Mouse (Mus musculus): Measurements from ENCODE around the gene Enpp3. TPM values are rescaled to one million over a fixed set of nuclear protein-coding genes. Genes with fewer than 3 reads are reported as not detected.

Gene Enpp3
- polyA plus RNA-seq (2015; fragmentation: Nextera tagmentation; extraction: Ambion mirVana) = 151 and 152 TPM in 2 replicates

DNA sequence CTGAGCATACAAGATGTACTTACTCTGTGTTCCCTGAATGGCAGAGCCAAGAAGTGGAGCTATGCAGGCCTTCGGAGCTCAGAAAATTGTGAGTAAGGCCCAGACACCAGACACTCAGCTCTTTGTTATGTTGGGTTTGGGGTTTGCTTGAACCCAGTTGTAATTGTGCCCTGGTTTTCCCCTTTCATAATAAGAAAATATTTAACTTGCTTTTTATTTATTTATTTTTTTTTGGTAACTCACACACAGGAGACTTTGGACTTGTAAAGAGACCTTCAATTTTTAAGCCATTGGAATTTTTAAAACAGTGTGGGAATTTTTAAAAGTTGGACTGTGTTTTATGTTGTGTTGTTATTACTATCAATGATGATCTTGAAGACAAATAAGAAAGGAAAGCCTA, at the start of gene Enpp3:
TSS of gene Enpp3 (minus strand) at position 148 of the 400 bp plus-strand sequence.
- no peaks in the 10 kb centered on the region for H3K9me3 ChIP-seq (ENCODE audit: control insufficient read depth)
- TF ChIP-seq CTCF (IDR thresholded peaks at IDR 0.05; ENCODE audit: low read depth) = no peak
- no peak within 1 kb of the TSS for H3K9ac ChIP-seq (ENCODE audit: low read depth, low read length)
- WGBS = 83% methylated on average over 1 of the region's 1 CpGs
- no peaks in the 10 kb centered on the region for H3K36me3 ChIP-seq (ENCODE audit: control insufficient read depth, insufficient read depth)
- no peaks in the 10 kb centered on the region for H3K4me1 ChIP-seq (replicated peaks; ENCODE audit: control insufficient read depth, insufficient read depth, low read length)
- no peaks in the 10 kb centered on the region for H3K27me3 ChIP-seq (replicated peaks; ENCODE audit: control insufficient read depth, insufficient read depth, low read length)
- no peak for ATAC-seq
- no peak within 1 kb of the TSS for H3K4me3 ChIP-seq (ENCODE audit: low read depth, low read length)
- no peak within 1 kb of the TSS for H3K27ac ChIP-seq (ENCODE audit: low read depth, low read length)
- H3K4me2 ChIP-seq (replicated peaks; ENCODE audit: low read depth) = no peak within 1 kb of the TSS

DNA sequence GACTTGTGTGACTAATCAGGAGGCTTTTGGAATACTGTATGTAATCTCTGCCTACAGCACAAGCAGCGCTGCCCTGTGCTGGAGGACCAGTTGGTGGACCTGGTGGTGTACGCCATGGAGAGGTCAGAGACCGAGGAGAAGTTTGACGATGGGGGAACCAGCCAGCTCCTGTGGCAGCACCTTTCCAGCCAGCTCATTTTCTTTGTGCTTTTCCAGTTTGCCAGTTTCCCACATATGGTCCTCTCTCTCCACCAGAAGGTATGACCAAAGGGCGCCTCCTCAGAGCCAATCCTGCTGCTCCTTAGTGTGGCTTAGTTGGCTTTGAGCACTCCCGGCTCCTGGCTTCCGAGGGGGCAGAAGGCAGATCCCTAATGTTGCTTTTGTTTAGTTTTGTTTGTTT, 45.7 kb upstream of the Enpp3 start:
- H3K27ac ChIP-seq (ENCODE audit: low read depth, low read length) = no peak overlapping the region
- no peaks in the 10 kb centered on the region for H3K4me1 ChIP-seq (replicated peaks; ENCODE audit: control insufficient read depth, insufficient read depth, low read length)
- no peak overlapping the region for H3K4me3 ChIP-seq (ENCODE audit: low read depth, low read length)
- peaks cover 64% of the 10 kb centered on the region for H3K36me3 ChIP-seq (ENCODE audit: control insufficient read depth, insufficient read depth)
- no peak overlapping the region for H3K9ac ChIP-seq (ENCODE audit: low read depth, low read length)
- H3K27me3 ChIP-seq (replicated peaks; ENCODE audit: control insufficient read depth, insufficient read depth, low read length) = no peaks in the 10 kb centered on the region
- TF ChIP-seq CTCF (IDR thresholded peaks at IDR 0.05; ENCODE audit: low read depth) = no peak
- no peaks in the 10 kb centered on the region for H3K9me3 ChIP-seq (ENCODE audit: control insufficient read depth)
- H3K4me2 ChIP-seq (replicated peaks; ENCODE audit: low read depth) = no peak overlapping the region
- ATAC-seq = no peak
- WGBS = 95% methylated on average over 7 of the region's 7 CpGs

DNA sequence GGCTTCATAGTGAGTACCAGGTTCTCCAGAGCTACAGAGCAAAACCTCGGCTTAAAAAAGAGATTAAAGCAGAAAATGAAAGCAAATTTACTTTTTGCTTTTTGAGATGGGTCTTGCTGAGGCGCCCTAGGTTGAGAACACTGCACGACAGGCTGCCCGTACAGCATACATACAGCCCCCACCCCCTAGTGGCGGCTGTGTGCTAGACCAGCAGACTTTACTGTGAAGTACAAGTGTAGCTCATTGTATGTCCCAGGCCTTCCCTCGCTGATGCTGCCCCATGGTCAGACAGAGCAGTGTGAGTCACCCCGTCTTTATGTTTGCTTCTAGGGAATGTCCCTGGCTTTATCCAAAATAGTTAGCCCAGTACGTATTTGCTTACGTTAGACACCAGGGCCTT, 43.4 kb upstream of the Enpp3 start:
- Histone ChIP-seq H3K4me3 (ENCODE audit: low read depth, low read length) (no peak overlapping the region), H3K4me2 (replicated peaks; ENCODE audit: low read depth) (no peak overlapping the region), H3K9ac (ENCODE audit: low read depth, low read length) (no peak overlapping the region), H3K36me3 (ENCODE audit: control insufficient read depth, insufficient read depth) (peaks cover 67% of the 10 kb centered on the region), H3K9me3 (ENCODE audit: control insufficient read depth) (no peaks in the 10 kb centered on the region), H3K4me1 (replicated peaks; ENCODE audit: control insufficient read depth, insufficient read depth, low read length) (no peaks in the 10 kb centered on the region), H3K27me3 (replicated peaks; ENCODE audit: control insufficient read depth, insufficient read depth, low read length) (no peaks in the 10 kb centered on the region), H3K27ac (ENCODE audit: low read depth, low read length) (no peak overlapping the region)
- ATAC-seq = no peak
- peak; percentile 68 for TF ChIP-seq CTCF (IDR thresholded peaks at IDR 0.05; ENCODE audit: low read depth)
- 77% methylated on average over 9 of the region's 9 CpGs for WGBS

DNA sequence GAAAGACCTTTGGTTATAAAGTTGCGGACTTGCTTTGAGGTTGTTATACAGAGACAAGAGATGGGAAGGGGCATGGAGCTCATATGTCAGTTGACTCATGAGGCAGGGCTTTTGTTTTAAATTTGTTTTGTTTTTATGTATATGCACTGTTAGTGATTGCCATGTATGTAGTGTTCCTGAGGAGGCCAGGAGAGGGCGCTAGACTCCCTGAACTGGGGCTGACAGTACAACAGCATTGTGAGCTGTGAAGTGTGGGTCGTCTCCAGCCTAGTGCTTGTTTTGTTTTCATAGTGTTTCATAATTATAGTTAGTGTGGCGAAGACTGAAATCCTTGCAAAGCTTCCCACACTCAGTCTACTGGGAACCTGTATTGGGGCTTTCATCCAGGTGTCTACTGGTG, 31.0 kb upstream of the Enpp3 start:
- Histone ChIP-seq H3K36me3 (ENCODE audit: control insufficient read depth, insufficient read depth) (peaks cover 59% of the 10 kb centered on the region), H3K27ac (ENCODE audit: low read depth, low read length) (no peak overlapping the region), H3K9ac (ENCODE audit: low read depth, low read length) (no peak overlapping the region), H3K27me3 (replicated peaks; ENCODE audit: control insufficient read depth, insufficient read depth, low read length) (no peaks in the 10 kb centered on the region), H3K4me1 (replicated peaks; ENCODE audit: control insufficient read depth, insufficient read depth, low read length) (no peaks in the 10 kb centered on the region), H3K4me3 (ENCODE audit: low read depth, low read length) (no peak overlapping the region), H3K9me3 (ENCODE audit: control insufficient read depth) (no peaks in the 10 kb centered on the region), H3K4me2 (replicated peaks; ENCODE audit: low read depth) (no peak overlapping the region)
- 77% methylated on average over 4 of the region's 4 CpGs for WGBS
- no peak for ATAC-seq
- peak; percentile 55 for TF ChIP-seq CTCF (IDR thresholded peaks at IDR 0.05; ENCODE audit: low read depth)

DNA sequence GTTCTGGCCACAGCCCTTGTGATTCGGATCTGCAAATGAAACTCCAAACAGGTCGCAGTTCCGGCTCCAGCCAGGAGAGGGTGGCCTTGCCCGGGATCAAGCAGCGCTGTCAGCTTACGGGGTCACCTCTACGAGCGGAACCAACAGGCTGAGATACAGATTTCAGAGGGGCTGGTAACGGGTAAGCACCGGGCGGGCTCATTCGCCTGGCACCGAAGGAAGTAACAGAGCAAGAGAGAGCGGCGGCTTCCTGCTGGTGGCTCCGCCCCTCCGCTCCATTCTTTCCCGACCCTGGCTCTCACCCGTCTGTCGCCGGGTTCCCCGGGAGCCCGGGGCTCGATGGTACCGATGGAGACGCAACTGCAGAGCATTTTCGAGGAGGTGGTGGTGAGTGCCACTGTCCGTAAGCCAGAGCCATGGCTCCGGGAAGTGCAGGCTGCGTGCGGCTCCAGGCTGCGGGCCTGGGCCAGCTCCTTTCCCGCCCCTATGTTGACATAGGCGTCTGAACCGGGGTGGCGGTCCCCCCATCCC, 27.2 kb upstream of the Enpp3 start, which contains the start of gene Med23:
TSS of gene Med23 (plus strand) at position 227 of the 531 bp plus-strand sequence.
- under 1% methylated on average over 36 of the region's 36 CpGs for WGBS
- peak; percentile 98 for TF ChIP-seq CTCF (IDR thresholded peaks at IDR 0.05; ENCODE audit: low read depth)
- no peak within 1 kb of the TSS for H3K27ac ChIP-seq (ENCODE audit: low read depth, low read length)

DNA sequence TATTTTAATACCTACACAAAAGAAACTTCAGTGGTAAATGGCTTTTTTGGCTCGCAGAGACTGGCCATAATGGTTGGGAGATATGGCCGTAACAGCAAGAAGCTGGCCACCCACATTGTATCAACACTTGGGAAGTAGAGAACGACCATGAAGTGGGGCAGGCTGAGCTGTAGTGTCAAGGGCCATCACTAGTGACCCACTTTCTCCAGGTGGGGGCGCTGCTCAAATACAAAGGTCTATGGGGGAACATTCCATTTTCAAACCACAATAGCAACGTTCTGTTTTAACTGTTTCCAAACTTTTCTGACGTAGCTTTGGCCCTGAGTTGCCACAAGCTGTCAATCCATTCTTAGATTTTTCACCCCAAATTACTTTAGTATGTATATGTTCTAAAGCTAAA, 21.8 kb upstream of the Enpp3 start:
- ATAC-seq = no peak
- 69% methylated on average over 6 of the region's 6 CpGs for WGBS
- Histone ChIP-seq H3K36me3 (ENCODE audit: control insufficient read depth, insufficient read depth) (no peaks in the 10 kb centered on the region), H3K27me3 (replicated peaks; ENCODE audit: control insufficient read depth, insufficient read depth, low read length) (no peaks in the 10 kb centered on the region), H3K9ac (ENCODE audit: low read depth, low read length) (no peak overlapping the region), H3K4me2 (replicated peaks; ENCODE audit: low read depth) (no peak overlapping the region), H3K4me1 (replicated peaks; ENCODE audit: control insufficient read depth, insufficient read depth, low read length) (no peaks in the 10 kb centered on the region), H3K9me3 (ENCODE audit: control insufficient read depth) (no peaks in the 10 kb centered on the region), H3K4me3 (ENCODE audit: low read depth, low read length) (no peak overlapping the region), H3K27ac (ENCODE audit: low read depth, low read length) (0 out of 2 replicates have a peak overlapping the region, but pooled peaks have one; percentile 41)
- TF ChIP-seq CTCF (IDR thresholded peaks at IDR 0.05; ENCODE audit: low read depth) = no peak

More for the DNA sequence above, 27.2 kb upstream of the Enpp3 start, which contains the start of gene Med23:
- peak; percentile 99 for ATAC-seq
- H3K4me3 ChIP-seq (ENCODE audit: low read depth, low read length) = peak within 1 kb of the TSS; percentile 91
- H3K9me3 ChIP-seq (ENCODE audit: control insufficient read depth) = no peaks in the 10 kb centered on the region
- H3K27me3 ChIP-seq (replicated peaks; ENCODE audit: control insufficient read depth, insufficient read depth, low read length) = no peaks in the 10 kb centered on the region
- H3K4me2 ChIP-seq (replicated peaks; ENCODE audit: low read depth) = peak within 1 kb of the TSS; percentile 66
- peaks cover 25% of the 10 kb centered on the region; the same call in 1 of the 2 replicates for H3K36me3 ChIP-seq (ENCODE audit: control insufficient read depth, insufficient read depth)
- no peaks in the 10 kb centered on the region for H3K4me1 ChIP-seq (replicated peaks; ENCODE audit: control insufficient read depth, insufficient read depth, low read length)
- peak within 1 kb of the TSS; percentile 89 for H3K9ac ChIP-seq (ENCODE audit: low read depth, low read length)

Data from intestine, postnatal 0 days (tissue).